Mouse (Mus musculus) liver, embryonic 12.5 days (tissue): ENCODE measurements around the gene Hoxb4. TPM values are rescaled to one million over a fixed set of nuclear protein-coding genes. Genes with fewer than 3 reads are reported as not detected.

ENCODE experiments used
- ATAC-seq: fragments of 200-750 bp; cut with Nextera tagmentation; 2 replicates; pipeline ENCODE4 v1.8.0; 2017; ENCODE audit warnings: moderate number of reproducible peaks, mild to moderate bottlenecking, moderate library complexity
- H3K27ac ChIP-seq: fragments of 300-500 bp; sonication (generic); 2 replicates; pipeline ENCODE4 v1.5.1; 2016; ENCODE audit warnings: mild to moderate bottlenecking
- H3K27me3 ChIP-seq: fragments of 300-500 bp; sonication (generic); replicated peaks from 2 replicates; pipeline ENCODE4 v1.6.1; 2016; ENCODE audit warnings: mild to moderate bottlenecking, moderate library complexity
- H3K36me3 ChIP-seq: fragments of 300-500 bp; sonication (generic); 2 replicates; pipeline ENCODE4 v1.6.1; 2016; ENCODE audit warnings: mild to moderate bottlenecking, moderate library complexity
- H3K4me1 ChIP-seq: fragments of 300-500 bp; sonication (generic); 2 replicates; pipeline ENCODE4 v1.6.1; 2016
- H3K4me2 ChIP-seq: fragments of 300-500 bp; sonication (generic); 2 replicates; pipeline ENCODE4 v1.6.1; 2016; ENCODE audit warnings: mild to moderate bottlenecking, moderate library complexity
- H3K4me3 ChIP-seq: fragments of 300-500 bp; sonication (generic); 2 replicates; pipeline ENCODE4 v1.5.1; 2016; ENCODE audit warnings: mild to moderate bottlenecking, moderate library complexity
- H3K9ac ChIP-seq: fragments of 300-500 bp; sonication (generic); 2 replicates; pipeline ENCODE4 v1.6.1; 2016; ENCODE audit warnings: mild to moderate bottlenecking, moderate library complexity
- H3K9me3 ChIP-seq: fragments of 300-500 bp; sonication (generic); replicated peaks from 2 replicates; pipeline ENCODE4 v1.6.1; 2016; ENCODE audit warnings: mild to moderate bottlenecking, moderate library complexity
- WGBS: fragments of 180-500 bp; shearing (Covaris S2); methylation state at CpG from one replicate; pipeline ENCODE4 v1.1.7; 2016; ENCODE audit not compliant: insufficient replicate concordance; 5-methylcytosine and 5-hydroxymethylcytosine counted together
- polyA plus RNA-seq: library from polyadenylated mRNA; unstranded; fragments of >200 nt; fragmentation: Nextera tagmentation; extraction: Ambion mirVana; gene quantifications from 2 replicates; pipeline ENCODE4 v1.2.1, GENCODE M21; 2016

The Hoxb4 gene
- polyA plus RNA-seq, 1 experiment from 2014 or later, result 0.62 TPM

GRCm38 (mm10) chr11:96350791-96351190 lies 32.7 kb downstream of the Hoxb4 start:
- 58% methylated on average over 2 of the region's 2 CpGs for WGBS
- Histone ChIP-seq H3K4me1 (peaks cover 16% of the 10 kb centered on the region), H3K27me3 (peaks cover 93% of the 10 kb centered on the region), H3K27ac (peak overlapping the region; percentile 54; the same call in 1 of the 2 replicates), H3K4me3 (no peak overlapping the region), H3K36me3 (no peaks in the 10 kb centered on the region), H3K9me3 (no peaks in the 10 kb centered on the region), H3K4me2 (no peak overlapping the region), H3K9ac (no peak overlapping the region)
- ATAC-seq, result no peak

- no peaks in the 10 kb centered on the region for H3K36me3 ChIP-seq
- H3K9ac ChIP-seq, result no peak overlapping the region
- peak overlapping the region; percentile 25; the same call in 1 of the 2 replicates for H3K4me2 ChIP-seq
- no peaks in the 10 kb centered on the region for H3K9me3 ChIP-seq
- H3K4me3 ChIP-seq, result no peak overlapping the region
- H3K27me3 ChIP-seq, result peaks cover 93% of the 10 kb centered on the region
- peaks cover 11% of the 10 kb centered on the region for H3K4me1 ChIP-seq
- ATAC-seq, result no peak
- peak overlapping the region; percentile 81; the same call in 1 of the 2 replicates for H3K27ac ChIP-seq
- 19% methylated on average over 11 of the region's 11 CpGs for WGBS
Observed at GRCm38 (mm10) chr11:96351312-96351711, 33.2 kb downstream of the Hoxb4 start.

DNA sequence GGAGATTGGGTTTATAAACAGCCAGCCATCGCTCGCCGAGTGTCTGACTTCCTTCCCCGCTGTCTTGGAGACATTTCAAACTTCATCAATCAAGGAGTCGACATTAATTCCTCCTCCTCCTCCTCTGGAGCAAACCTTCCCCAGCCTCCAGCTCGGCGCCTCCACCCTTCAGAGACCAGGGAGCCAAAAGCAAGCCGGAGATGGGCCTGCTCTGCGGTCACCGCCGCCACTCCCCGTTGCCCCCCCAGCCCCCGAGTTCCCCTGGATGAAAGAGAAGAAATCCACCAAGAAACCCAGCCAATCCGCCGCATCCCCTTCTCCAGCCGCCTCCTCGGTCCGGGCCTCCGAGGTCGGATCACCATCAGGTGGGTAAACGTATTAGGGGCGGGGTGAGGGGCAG lies 33.8 kb downstream of the Hoxb4 start:
- no peaks in the 10 kb centered on the region for H3K9me3 ChIP-seq
- H3K4me2 ChIP-seq, result peak overlapping the region; percentile 25; the same call in 1 of the 2 replicates
- H3K27ac ChIP-seq, result peak overlapping the region; percentile 81
- H3K36me3 ChIP-seq, result no peaks in the 10 kb centered on the region
- peaks cover 9% of the 10 kb centered on the region; the same call in 1 of the 2 replicates for H3K4me1 ChIP-seq
- H3K4me3 ChIP-seq, result peak overlapping the region; percentile 54
- peak overlapping the region; percentile 63 for H3K9ac ChIP-seq
- H3K27me3 ChIP-seq, result peaks cover 92% of the 10 kb centered on the region
- no peak for ATAC-seq
- 6% methylated on average over 22 of the region's 22 CpGs for WGBS

GRCm38 (mm10) chr11:96352691-96353521 lies 34.8 kb downstream of the Hoxb4 start:
- Histone ChIP-seq H3K9ac (peak overlapping the region; percentile 63), H3K27ac (peak overlapping the region; percentile 81), H3K36me3 (no peaks in the 10 kb centered on the region), H3K27me3 (peaks cover 94% of the 10 kb centered on the region), H3K4me2 (peak overlapping the region; percentile 52), H3K9me3 (no peaks in the 10 kb centered on the region), H3K4me3 (peak overlapping the region; percentile 54), H3K4me1 (peaks cover 7% of the 10 kb centered on the region; the same call in 1 of the 2 replicates)
- WGBS, result under 1% methylated on average over 73 of the region's 75 CpGs
- ATAC-seq, result no peak

GRCm38 (mm10) chr11:96353522-96353841 lies 35.4 kb downstream of the Hoxb4 start:
- Histone ChIP-seq H3K4me3 (peak overlapping the region; percentile 54), H3K27me3 (peaks cover 92% of the 10 kb centered on the region), H3K9ac (peak overlapping the region; percentile 63), H3K4me1 (0 out of 2 replicates have a peak, but pooled peaks cover 2% of the 10 kb centered on the region), H3K4me2 (peak overlapping the region; percentile 52), H3K9me3 (no peaks in the 10 kb centered on the region), H3K36me3 (no peaks in the 10 kb centered on the region), H3K27ac (peak overlapping the region; percentile 81)
- 6% methylated on average over 14 of the region's 14 CpGs for WGBS
- ATAC-seq, result no peak

DNA sequence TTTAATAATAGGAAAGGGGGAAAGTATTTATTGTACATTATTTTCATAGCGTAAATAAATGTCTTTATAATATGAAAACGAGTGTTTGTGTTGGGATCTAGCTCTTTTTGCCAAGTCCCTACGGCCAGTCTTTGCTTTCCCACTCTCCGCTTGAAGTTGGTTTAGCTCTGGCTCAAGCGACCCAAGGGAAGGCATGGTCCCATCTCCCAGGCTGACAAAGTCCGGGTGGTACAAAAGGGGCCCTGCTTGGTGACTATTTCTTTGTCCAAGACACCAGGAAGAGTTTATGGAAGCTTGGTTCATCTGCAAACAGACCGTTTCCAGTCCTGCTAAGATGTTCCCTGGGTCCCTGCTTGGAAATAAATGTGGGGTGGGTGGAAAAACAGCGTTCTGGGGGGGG lies 35.9 kb downstream of the Hoxb4 start:
- H3K36me3 ChIP-seq, result no peaks in the 10 kb centered on the region

GRCm38 (mm10) chr11:96354376-96354775 lies 36.3 kb downstream of the Hoxb4 start:
- Histone ChIP-seq H3K4me2 (peak overlapping the region; percentile 50), H3K4me1 (no peaks in the 10 kb centered on the region), H3K27ac (peak overlapping the region; percentile 43), H3K36me3 (no peaks in the 10 kb centered on the region), H3K9me3 (no peaks in the 10 kb centered on the region), H3K9ac (peak overlapping the region; percentile 55), H3K27me3 (peaks cover 85% of the 10 kb centered on the region), H3K4me3 (peak overlapping the region; percentile 26)
- no peak for ATAC-seq
- WGBS, result 2% methylated on average over 25 of the region's 25 CpGs

More for the DNA sequence above, 35.9 kb downstream of the Hoxb4 start:
- H3K4me2 ChIP-seq, result peak overlapping the region; percentile 50
- no peaks in the 10 kb centered on the region for H3K9me3 ChIP-seq
- peaks cover 88% of the 10 kb centered on the region for H3K27me3 ChIP-seq
- ATAC-seq, result no peak
- H3K9ac ChIP-seq, result peak overlapping the region; percentile 55
- peak overlapping the region; percentile 26 for H3K4me3 ChIP-seq
- WGBS, result 21% methylated on average over 8 of the region's 8 CpGs
- H3K27ac ChIP-seq, result peak overlapping the region; percentile 43; the same call in 1 of the 2 replicates
- H3K4me1 ChIP-seq, result no peaks in the 10 kb centered on the region

DNA sequence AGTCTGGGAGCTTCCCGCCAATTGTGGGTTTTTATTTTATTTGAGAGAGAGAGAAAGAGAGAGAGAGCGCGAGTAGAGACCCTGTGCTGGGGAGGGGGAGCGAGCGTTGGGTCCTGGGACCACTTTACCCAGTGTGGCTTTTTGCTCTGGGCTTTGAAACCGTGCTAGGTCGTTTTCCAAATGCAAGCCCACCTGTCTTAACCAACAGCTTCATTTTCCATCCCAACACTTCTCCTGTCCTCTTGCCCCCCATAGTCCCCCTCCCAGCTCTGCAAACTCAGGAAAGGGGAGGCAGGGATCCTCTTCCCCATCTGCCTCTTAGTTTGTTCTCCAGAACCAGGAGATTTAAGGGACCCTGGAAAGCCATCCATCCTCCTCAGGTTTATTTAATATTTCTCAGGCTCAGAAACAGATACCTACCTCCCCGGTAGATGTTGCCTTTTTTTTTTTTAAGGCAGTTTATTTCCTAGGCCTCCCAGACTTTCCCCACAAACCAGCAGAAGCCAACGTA lies 36.8 kb downstream of the Hoxb4 start:
- Histone ChIP-seq H3K36me3 (no peaks in the 10 kb centered on the region), H3K9me3 (no peaks in the 10 kb centered on the region), H3K9ac (0 out of 2 replicates have a peak overlapping the region, but pooled peaks have one; percentile 55), H3K27ac (peak overlapping the region; percentile 43; the same call in 1 of the 2 replicates), H3K4me1 (no peaks in the 10 kb centered on the region), H3K27me3 (peaks cover 85% of the 10 kb centered on the region), H3K4me2 (peak overlapping the region; percentile 50), H3K4me3 (peak overlapping the region; percentile 26; the same call in 1 of the 2 replicates)
- WGBS, result 12% methylated on average over 9 of the region's 9 CpGs
- no peak for ATAC-seq

DNA sequence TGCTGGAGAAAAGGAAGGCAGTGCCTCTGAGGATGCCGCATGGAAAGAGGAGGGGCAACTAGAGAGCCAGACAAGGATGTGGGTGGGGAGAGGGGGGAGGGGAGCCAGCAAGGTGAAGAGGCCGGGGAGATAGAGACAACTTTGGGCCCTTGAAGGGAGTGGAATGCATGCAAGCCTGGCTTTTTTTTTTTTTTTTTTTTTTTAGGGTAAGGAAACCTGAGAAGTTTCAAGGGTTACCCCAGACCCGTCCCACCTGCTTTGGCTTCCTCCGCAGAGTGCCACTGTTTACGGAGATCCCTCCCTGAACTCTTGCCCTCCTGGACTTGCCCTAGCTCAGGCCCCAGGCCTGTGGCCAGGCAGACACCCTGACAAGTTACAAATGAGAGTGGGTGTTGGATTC lies 45.7 kb downstream of the Hoxb4 start:
- Histone ChIP-seq H3K4me2 (no peak overlapping the region), H3K4me3 (no peak overlapping the region), H3K36me3 (no peaks in the 10 kb centered on the region), H3K9me3 (no peaks in the 10 kb centered on the region), H3K9ac (no peak overlapping the region), H3K4me1 (no peaks in the 10 kb centered on the region), H3K27ac (no peak overlapping the region), H3K27me3 (peaks cover 75% of the 10 kb centered on the region)
- no peak for ATAC-seq
- WGBS, result 12% methylated on average over 5 of the region's 5 CpGs

DNA sequence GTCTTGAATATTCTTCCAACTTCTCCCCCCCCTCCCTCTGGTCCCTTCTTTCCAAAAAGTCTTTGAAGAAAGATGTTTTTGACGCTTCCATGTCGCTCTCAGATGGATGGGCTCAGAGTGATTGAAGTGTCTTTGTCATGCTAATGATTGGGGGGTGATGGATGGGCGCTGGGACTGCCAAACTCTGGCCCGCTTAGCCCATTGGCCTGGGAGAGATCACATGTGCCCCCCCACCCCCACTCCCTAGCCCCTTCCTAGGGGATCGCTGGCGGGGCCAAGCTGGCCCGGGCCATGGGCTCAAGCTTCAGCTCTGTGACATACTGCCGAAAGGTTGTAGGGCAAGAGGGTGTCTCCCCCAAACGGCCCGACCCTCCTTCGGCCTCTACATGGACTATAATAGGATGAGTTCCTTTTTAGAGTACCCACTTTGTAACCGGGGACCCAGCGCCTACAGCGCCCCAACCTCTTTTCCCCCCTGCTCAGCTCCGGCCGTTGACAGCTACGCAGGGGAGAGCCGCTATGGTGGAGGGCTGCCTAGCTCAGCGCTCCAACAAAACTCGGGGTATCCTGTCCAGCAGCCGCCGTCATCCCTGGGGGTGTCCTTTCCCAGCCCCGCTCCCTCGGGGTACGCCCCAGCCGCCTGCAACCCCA lies 47.5 kb downstream of the Hoxb4 start, which contains the start of gene Hoxb1:
TSS of gene Hoxb1 (plus strand) at position 312 of the 651 bp plus-strand sequence.
- Histone ChIP-seq H3K27me3 (peaks cover 87% of the 10 kb centered on the region), H3K36me3 (no peaks in the 10 kb centered on the region), H3K27ac (no peak within 1 kb of the TSS), H3K4me1 (no peaks in the 10 kb centered on the region), H3K9me3 (no peaks in the 10 kb centered on the region), H3K4me3 (no peak within 1 kb of the TSS), H3K4me2 (peak within 1 kb of the TSS; percentile 19; the same call in 1 of the 2 replicates), H3K9ac (no peak within 1 kb of the TSS)
- WGBS, result 13% methylated on average over 26 of the region's 26 CpGs
- no peak for ATAC-seq

GRCm38 (mm10) chr11:96366092-96367041 lies 48.3 kb downstream of the Hoxb4 start:
- Histone ChIP-seq H3K27ac (no peak overlapping the region), H3K9ac (no peak overlapping the region), H3K36me3 (no peaks in the 10 kb centered on the region), H3K4me3 (no peak overlapping the region), H3K27me3 (peaks cover 93% of the 10 kb centered on the region), H3K4me1 (no peaks in the 10 kb centered on the region), H3K4me2 (peak overlapping the region; percentile 19; the same call in 1 of the 2 replicates), H3K9me3 (no peaks in the 10 kb centered on the region)
- no peak for ATAC-seq
- 6% methylated on average over 47 of the region's 47 CpGs for WGBS
